Mouse (Mus musculus): ENCODE measurements at regions not wholly inside any gene's neighbourhood (a gene's known extent, or its start where the extent isn't known, plus 50 kb on each side); places are given as distances from the start of the nearest gene placed in this dataset.
"Not testable (repeated sequence)": the region's sequence is repeated elsewhere in the genome, so short reads cannot be mapped to it uniquely, and the experiment has no call there.

DNA sequence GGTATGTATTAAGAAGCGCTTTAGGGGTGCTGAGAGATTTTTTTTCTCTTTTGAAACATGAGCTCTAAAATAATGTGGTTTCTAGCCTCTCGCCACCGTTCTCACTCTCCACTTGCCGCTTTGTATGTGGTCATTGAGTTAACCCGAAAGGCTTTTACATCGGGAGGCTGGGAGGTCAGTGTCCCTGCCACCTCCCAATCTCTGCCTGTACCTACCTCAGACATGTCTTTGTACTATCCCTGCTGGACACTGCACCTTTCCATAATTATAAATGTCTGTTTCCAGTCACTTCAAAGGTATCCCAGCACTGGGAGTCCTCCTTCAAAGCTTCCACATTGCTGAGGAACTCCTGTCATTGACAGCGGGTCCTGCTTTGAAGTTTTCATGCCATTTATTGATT is 347.6 kb upstream of the Tbc1d2b start:
- no peak for DNase-seq (ENCODE audit: low spot score in 2 of 2)

DNA sequence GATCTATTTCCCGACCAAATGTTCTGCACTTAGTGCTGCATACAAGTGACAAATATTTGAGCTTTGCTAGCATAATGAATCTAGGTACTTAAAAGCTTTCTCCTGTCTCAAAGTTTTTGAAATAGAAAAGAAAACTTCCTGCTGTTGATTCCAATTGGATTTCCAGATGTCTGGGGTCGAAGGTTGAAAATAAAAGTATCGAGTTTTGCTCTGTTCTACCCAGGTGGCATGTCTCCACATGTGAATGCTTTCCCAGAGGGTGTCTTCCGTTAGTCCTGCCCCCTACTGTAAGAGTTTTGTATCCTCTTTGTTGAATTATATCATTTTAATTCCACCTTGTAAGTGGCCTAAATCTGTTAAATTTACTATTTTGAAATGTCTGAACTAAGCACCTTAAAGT is 327.3 kb upstream of the Tbc1d2b start:
- DNase-seq (ENCODE audit: low spot score in 2 of 2): no peak

DNA sequence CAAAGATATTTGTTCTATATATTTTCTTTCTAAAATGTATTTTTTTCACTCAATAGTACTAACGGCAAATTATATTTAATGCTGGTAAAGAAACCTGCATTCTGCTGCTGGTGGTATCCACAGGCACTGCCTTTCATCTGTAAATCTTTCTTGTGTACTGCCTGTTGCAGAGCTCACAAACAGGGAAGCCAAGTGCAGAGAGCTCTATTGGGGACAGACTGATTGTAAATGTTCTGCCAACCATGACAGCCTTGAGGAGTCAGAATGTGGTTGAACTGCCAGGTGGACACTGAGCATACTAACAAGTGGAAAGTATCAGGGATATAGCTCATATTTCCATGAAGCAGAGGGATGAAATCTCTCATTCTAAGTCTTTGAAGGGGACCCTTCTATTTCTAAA is 286.1 kb upstream of the Tbc1d2b start:
- no peak for DNase-seq (ENCODE audit: low spot score in 2 of 2)

DNA sequence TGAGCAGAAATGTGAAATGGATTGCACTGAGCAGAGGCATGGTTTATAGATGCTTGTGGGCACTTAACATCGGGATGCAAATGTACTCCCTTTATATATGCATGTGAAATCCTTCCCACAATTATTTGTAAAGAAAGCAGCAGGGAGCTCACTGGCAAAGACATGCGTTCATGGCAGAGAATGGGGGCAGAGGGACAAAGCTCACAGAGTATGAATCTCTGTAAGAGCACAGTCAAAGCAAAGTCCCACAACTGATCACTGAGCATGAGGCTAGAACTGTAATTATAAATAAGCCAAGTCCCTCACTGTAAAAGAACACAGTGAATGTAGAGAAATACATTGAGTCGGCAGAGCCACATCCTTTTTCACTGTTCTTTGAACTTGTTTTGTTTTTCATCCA is 285.6 kb upstream of the Tbc1d2b start:
- DNase-seq (ENCODE audit: low spot score in 2 of 2): no peak

DNA sequence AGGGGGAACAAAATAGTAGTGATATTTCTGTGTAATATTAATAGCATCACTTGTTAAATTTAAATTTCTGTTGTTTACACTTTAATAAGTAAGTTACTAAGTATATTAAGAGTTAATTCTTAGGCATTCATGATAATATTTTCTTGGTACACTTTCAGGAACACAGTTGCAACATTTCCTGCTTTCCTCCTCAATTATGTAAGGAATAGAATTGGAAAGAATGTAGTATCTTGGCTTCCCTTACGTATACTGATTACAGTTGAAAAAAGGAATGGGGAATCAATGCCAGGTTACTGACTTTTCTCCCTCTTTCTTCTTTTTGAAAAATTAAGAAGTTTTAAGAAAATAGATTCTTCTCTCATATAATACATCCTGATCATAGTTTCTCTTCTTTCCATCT is 277.3 kb upstream of the Tbc1d2b start:
- DNase-seq (ENCODE audit: low spot score in 2 of 2): no peak

DNA sequence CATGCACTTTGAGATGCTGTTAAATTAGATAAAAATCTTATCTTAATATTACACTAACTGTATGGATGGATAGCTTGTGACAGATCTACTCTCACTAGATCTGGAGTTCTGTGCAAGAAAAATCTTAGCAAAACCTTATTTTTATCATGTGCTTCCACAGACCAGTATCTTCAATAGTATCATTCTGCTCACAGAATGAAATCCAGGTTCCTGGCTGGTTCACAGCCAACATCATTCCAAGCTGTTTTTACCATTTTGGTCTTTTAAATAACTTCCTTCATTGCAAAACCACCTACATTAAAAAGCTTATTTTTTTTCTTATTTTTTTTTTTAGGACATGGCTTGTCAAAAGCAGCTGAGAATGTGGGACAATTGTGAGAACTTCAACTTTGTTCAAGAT is 276.1 kb upstream of the Tbc1d2b start:
- DNase-seq (ENCODE audit: low spot score in 2 of 2): peak in 1 of 2 experiments; percentile 6

DNA sequence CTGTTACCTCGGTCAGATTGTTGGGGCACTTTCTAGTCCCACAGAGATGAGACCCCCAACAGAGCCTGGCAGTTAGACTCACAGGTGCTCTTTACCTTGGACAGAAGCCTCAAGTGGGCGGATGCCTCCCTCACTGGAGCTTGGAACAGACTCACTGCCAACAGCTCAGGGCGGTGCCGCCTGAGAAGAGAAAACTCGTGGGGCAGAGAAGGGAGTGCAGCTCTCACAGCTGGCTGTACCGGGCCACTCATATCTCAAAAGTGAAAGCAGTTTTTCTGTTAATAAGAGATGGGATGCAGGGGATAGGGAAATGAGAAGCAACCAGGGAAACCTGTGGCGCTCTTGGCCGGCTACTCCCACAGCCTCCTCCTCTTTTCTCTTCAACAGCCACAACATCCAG is 267.1 kb upstream of the Tbc1d2b start:
- DNase-seq (ENCODE audit: low spot score in 2 of 2): not testable (repeated sequence)

DNA sequence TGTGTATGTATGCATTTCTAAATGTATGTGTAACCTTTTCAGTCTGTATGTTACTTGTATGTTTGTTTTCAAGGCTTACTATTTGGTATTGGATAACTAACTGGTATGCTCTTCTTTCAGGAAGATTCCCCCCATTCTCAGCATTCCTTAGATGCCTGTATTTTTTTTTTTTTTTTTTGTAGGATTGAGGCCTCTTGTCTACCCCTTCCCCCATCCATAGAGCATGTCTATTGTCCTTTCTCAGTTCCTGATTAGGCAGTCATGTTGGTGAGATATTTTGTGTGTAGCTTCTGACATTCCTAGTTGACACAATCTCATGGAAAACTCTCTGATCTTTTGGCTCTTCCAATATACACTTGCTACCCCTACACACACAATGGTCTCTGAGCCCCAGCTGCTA is 262.8 kb upstream of the Tbc1d2b start:
- DNase-seq (ENCODE audit: low spot score in 2 of 2): no peak

DNA sequence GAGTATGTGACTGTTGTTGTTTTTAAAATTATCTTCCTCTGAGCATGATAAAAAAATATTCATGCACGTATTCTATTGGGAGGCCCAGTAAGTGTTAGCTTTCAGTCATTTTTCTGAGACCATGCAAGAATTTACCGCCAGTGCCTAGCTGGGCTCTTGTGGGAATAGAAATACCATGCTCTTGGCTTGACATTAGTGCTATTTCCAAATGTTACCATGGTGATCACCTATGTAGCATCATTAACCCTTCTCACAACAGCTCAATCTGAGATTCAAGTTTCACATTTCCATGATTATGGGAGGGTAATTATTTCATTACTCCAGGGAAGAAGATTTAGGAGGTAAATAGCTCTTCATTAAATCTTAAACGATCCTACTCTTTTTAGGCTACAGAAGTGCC is 250.6 kb upstream of the Tbc1d2b start:
- DNase-seq (ENCODE audit: low spot score in 2 of 2): no peak

DNA sequence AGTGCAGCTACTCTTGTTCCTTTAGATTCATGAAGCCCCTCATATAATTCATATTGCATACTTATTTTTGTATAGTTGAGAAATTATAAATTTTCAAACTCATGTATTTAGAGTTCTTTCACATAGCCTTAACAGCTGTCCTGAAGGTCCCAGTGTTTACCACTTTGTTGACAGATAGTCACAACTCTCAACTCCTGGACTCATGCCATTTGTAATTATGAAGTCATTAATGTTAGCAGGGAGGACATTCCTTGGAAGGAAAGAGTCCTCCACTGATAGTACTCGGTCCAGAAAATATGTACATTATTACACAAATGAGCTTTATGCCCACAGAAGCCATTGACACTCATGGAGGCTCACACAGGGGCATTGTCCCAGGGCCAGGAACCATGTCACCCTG is 224.3 kb upstream of the Tbc1d2b start:
- DNase-seq (ENCODE audit: low spot score in 2 of 2): no peak

DNA sequence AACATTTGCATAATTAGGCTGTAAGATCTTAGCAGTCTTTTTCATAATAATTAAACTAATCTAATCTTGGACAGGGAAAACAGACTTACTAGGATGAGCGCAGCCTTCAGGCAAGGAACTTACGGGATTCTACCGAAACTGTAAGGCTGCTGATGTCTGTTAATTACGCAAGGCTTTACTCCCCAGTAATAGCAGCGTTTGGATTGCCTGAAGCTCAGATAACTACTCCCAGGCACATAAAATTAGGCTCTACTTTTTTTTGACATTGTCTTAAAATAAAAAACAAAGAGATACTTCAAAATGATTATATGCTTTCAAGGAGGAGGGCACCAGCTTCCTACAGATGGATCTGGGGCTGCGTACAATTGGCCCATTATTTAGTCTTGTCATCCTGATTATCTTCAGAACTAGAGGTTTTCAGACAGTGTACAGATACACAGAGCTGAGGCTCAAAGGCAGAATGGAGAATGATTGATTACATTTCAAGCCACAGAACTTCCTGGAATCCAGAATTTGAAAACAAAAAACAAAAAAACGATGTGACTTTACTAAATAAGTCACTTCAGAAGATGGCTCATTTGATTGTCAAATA is 220.1 kb upstream of the Tbc1d2b start:
- no peak for DNase-seq (ENCODE audit: low spot score in 2 of 2)

DNA sequence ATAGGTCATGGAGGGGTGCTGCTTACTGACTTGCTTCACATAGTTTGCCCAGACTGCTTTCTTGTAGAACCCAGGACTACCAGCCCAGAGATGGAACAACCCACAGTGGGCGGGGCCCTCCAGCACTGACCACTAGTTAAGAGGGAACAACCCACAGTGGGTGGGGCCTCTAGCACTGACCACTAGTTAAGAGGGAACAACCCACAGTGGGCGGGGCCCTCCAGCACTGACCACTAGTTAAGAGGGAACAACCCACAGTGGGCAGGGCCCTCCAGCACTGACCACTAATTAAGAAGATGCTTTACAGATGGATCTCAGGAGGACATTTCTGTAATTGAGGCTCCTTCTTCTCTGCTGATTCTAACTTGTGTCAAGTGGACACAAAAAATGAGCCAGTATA is 180.0 kb upstream of the Tbc1d2b start:
- DNase-seq (ENCODE audit: low spot score in 2 of 2): no peak

DNA sequence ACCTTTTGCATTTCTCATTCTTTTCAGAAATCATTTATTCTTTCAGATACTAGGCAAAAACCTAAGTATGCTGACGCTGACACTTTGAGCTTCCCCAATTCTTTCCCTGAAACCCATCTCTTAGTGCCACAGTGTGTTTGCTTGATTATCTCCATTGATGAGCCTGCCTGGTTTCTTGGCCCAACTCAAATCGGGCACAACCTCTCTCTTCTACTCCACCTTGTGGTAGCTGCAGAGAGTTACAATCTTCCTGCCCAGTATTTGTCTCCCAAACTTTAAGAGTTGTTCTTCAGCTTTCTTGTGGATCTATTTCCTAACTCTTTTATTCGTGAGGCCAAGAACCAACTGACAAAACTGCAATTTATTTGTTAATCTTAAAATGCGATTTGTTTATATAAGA is 176.4 kb upstream of the Tbc1d2b start:
- peak in 1 of 2 experiments; percentile 13 for DNase-seq (ENCODE audit: low spot score in 2 of 2)

DNA sequence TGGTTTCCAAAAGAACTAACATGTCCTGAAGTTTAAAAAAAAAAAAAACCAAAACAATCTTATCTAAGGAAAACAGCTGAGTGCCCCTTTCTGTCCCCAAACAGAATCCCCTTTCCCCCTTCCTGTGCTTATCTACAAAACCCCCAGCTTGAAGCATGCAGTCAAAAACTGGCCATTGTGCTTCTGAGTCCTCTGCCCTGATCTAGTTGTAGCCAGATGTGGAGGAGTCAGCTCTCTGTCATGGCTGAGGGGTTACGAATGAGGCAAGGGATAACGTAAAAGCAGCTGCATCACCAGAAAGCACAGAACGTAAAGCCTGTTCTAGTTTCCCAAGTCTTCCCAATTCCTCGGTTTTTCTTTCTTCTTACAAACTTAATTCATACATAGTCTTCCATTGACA is 164.3 kb upstream of the Tbc1d2b start:
- DNase-seq (ENCODE audit: low spot score in 2 of 2): no peak

DNA sequence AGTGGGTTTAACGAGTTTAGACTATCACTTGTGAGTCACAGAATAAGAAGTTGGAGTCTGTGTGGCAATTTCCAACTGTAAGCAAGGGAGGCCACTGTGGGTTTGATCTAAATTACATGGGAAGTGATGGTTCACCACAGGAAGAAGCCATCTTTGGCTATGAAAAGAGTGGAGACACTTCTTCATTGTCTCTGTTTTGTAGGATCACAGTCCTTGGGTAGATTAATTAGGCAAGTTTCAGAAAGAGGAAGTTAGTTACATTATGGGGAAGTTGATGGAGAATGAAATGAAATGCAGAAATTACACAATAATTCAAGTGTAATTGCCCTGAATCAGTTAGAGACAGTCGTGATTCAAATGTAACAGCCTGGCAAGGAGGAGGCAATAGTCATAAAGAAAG is 160.3 kb upstream of the Tbc1d2b start:
- no peak for DNase-seq (ENCODE audit: low spot score in 2 of 2)

DNA sequence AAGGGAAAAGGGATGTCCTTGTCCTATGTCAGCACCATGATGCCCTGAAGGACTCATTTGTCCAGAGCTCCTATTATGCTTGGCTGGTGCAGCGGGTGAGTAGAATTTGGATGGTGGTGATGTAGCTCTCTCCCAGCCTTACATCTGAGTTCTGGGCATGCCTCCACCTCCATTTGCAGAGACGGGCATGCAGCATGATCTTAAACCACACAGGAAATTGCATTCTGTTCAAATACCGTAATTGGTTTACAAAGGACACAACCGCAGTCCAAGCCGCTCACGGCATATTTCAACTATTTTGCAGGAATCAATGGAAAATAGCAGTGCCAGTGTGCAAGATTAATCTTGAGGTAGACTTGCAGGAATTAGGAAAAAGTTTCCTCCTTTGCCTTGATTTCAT is 151.1 kb upstream of the Tbc1d2b start:
- no peak for DNase-seq (ENCODE audit: low spot score in 2 of 2)

DNA sequence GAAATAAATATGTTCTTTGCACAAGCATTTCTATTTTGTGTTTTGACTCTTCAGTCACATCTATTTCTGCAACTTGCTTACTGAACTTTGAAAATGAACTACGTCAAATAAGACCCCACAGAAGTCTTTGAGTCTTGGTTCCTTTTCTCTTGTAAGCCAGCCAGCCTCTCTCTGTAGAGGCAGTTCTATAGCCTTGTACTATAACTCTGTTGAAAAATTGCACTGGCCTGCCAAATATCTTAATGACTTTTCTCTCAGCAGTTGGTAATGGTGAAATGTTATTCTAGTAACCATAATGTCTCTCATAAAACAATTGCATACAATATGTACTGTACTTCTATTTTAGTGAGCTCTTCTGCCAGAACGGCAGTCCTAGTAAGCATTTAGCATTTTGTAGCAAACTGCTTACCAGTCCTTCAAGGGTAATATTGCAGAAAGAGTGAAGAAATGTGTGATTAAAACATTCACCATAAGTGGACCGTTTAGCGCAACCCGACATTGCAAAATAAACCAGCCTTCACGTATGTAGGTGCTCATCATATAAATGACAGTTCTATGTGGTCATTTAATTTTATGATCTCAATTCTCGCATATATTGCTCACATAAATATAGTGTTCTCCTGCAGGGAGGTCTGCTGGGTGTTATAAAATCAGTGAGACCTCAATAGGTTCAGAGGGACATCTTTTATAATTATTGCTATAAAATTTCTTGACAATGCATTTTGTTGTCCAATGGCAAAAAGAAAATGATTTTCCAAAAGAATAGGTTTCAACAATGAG is 149.3 kb upstream of the Tbc1d2b start:
- DNase-seq (ENCODE audit: low spot score in 2 of 2): no peak

DNA sequence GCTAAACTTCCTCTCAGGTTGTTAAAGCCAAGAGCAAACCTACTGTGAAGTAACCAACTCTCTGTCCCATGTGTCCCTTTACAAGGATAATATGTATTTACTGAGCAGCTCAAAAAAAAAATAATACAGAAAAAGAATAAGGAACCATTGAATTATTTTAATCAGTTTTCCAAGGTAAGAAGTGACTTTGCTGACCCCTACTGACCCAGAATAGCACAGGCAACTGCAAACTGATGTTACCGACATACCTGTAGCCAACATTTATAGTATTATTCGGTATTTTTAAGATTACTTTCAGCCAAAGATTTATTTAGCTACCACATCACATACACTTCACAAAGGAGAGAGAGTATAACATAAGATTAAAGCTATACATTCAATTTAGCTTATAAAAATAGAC is 138.2 kb upstream of the Tbc1d2b start:
- no peak for DNase-seq (ENCODE audit: low spot score in 2 of 2)

DNA sequence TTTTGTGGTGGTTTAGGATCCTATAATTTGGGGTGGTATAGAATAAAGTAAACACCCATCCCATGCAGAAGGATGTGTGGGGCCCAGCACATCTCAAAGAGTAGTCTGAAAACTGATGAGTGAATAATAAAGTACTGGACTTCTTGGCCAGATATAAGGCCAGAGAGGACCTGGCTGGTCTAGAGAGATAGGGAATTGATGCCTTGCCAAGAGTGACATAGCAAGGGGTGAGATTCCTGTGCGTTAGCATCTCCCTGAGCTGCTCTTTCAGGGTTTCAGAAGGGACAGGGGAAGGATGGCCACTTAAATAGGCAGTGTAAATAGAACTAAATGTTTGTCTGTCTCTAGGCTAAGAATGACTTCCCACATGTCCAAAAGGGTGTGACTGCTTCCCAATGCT is 137.0 kb upstream of the Tbc1d2b start:
- DNase-seq (ENCODE audit: low spot score in 2 of 2): no peak

DNA sequence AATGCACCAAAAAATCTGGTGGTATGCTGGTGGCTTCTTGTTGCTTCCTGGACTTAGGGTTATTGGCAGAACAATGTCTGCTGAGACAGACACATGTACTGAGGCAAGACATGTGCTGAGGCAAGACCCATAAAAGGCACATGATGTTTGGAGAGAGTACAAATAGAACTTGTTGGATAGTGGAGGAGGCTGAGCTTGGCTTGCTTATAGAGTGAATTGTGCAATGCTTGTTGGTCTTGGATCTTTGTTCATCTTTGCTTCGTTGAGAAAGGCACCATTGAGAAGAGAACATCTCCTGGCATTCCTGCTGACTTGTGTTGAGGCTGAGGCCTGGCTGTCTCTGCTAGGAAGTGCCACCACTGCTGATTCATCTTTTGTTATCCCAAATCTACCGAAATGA is 117.8 kb upstream of the Tbc1d2b start:
- no peak for DNase-seq (ENCODE audit: low spot score in 2 of 2)

DNA sequence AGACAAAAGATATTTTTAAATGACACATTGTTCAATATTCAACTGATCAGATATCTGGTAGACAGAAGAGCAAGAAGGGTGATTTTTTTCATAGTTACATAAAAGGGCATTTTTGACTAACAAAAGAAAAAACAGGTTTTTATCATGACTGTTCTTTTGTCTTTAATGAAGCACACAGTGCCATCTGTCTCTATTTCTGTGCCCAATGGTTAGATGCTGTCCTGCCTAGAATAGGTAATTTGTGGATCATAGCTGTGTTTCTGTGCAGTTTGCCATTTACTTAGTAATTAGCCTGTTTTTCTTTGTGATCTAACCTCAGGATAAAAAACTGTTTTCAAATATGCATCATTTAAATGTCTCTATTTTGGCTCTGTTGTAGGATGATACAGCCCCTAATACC is 114.4 kb upstream of the Tbc1d2b start:
- no peak for DNase-seq (ENCODE audit: low spot score in 2 of 2)

DNA sequence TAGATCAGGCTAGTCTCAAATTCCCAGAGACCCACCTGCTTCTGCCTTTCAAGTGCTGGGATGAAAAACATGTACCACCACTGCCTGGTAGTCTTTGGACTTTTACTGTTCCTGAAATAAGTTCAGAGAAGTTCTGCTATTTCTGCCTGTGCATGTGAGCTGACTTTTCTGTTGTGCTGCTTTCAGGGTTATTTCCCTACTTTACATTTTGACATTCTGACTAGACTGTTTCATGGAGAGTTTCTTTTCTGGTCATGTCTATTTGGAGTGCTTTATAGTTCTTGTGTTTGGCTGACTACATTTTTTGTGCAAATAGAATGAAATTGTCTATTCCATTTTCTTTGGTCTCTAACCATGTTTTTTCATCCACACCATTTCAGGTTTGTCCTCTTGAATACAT is 109.5 kb upstream of the Tbc1d2b start:
- no peak for DNase-seq (ENCODE audit: low spot score in 2 of 2)

DNA sequence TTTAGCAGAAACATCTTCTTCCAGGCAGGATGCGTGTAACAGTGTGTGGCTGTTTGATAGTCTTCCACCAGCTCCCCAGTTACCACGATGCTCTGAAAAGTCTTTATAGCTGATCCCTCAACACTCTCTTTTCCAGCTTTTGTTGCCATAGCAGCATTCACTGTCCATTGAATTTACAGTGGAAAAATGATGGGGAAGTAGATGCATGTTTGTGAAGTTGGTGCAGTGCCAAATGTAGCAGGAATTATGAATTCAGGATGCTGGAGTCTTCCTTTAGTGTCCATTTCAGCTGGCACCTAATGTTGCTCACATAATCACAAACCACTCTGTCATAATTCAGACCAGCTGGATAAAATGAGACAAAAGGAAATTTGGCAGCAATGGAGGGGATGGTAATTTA is 99.0 kb upstream of the Tbc1d2b start:
- no peak for DNase-seq (ENCODE audit: low spot score in 2 of 2)
